Mouse (Mus musculus) urinary bladder, postnatal 25 days (tissue): ENCODE results near the gene Dnal4.

Experiments used
- DNase-seq: peaks from one replicate; pipeline ENCODE4 v3.0.0; 2022; ENCODE audit warnings: low spot score

Gene Dnal4

GRCm38 (mm10) chr15:79763601-79764246, 13.9 kb downstream of the Dnal4 start:
- DNase-seq = no peak

GRCm38 (mm10) chr15:79763001-79763400, 14.6 kb downstream of the Dnal4 start:
- no peak for DNase-seq

- DNase-seq = no peak
Measured at GRCm38 (mm10) chr15:79760956-79761355, 16.7 kb downstream of the Dnal4 start.

- DNase-seq = no peak
Measured at GRCm38 (mm10) chr15:79757118-79757517, 20.5 kb downstream of the Dnal4 start.

- no peak for DNase-seq
Measured at GRCm38 (mm10) chr15:79755977-79756625, 21.5 kb downstream of the Dnal4 start.

- no peak for DNase-seq
Measured at GRCm38 (mm10) chr15:79755176-79755575, 22.5 kb downstream of the Dnal4 start.

- no peak for DNase-seq
Measured at GRCm38 (mm10) chr15:79753873-79754272, 23.8 kb downstream of the Dnal4 start.

GRCm38 (mm10) chr15:79753420-79753752, 24.3 kb downstream of the Dnal4 start:
- no peak for DNase-seq

GRCm38 (mm10) chr15:79752742-79753419, 24.8 kb downstream of the Dnal4 start:
- peak; percentile 78 for DNase-seq

GRCm38 (mm10) chr15:79751772-79752171, 25.9 kb downstream of the Dnal4 start:
- DNase-seq = no peak

GRCm38 (mm10) chr15:79750266-79750665, 27.4 kb downstream of the Dnal4 start:
- no peak for DNase-seq

GRCm38 (mm10) chr15:79749162-79749561, 28.5 kb downstream of the Dnal4 start:
- DNase-seq = no peak

GRCm38 (mm10) chr15:79747998-79748397, 29.7 kb downstream of the Dnal4 start:
- no peak for DNase-seq

- DNase-seq = no peak
Measured at GRCm38 (mm10) chr15:79745883-79746282, 31.8 kb downstream of the Dnal4 start.

GRCm38 (mm10) chr15:79745312-79745711, 32.3 kb downstream of the Dnal4 start:
- no peak for DNase-seq

- DNase-seq = no peak
Measured at GRCm38 (mm10) chr15:79744742-79745141, 32.9 kb downstream of the Dnal4 start.

GRCm38 (mm10) chr15:79744001-79744400, 33.6 kb downstream of the Dnal4 start:
- no peak for DNase-seq

GRCm38 (mm10) chr15:79742706-79743023, 35.0 kb downstream of the Dnal4 start:
- no peak for DNase-seq

- DNase-seq = peak; percentile 88
Measured at GRCm38 (mm10) chr15:79741921-79742705, 35.5 kb downstream of the Dnal4 start, which contains the start of gene Sun2. TSS of gene Sun2 (minus strand) at chr15:79742536.

GRCm38 (mm10) chr15:79741173-79741858, 36.3 kb downstream of the Dnal4 start:
- DNase-seq = peak; percentile 44

- DNase-seq = no peak
Measured at GRCm38 (mm10) chr15:79740739-79741138, 36.9 kb downstream of the Dnal4 start.

GRCm38 (mm10) chr15:79734311-79734710, 43.3 kb downstream of the Dnal4 start:
- DNase-seq = no peak
